Mouse (Mus musculus): ENCODE results near the gene Oaz1. TPM values are rescaled to one million over a fixed set of nuclear protein-coding genes. Genes with fewer than 3 reads are reported as not detected.
"Not testable (repeated sequence)": the region's sequence is repeated elsewhere in the genome, so short reads cannot be mapped to it uniquely, and the experiment has no call there.

Oaz1 gene
- polyA plus RNA-seq, 1 experiment from 2014 or later: 1,786 TPM

DNA sequence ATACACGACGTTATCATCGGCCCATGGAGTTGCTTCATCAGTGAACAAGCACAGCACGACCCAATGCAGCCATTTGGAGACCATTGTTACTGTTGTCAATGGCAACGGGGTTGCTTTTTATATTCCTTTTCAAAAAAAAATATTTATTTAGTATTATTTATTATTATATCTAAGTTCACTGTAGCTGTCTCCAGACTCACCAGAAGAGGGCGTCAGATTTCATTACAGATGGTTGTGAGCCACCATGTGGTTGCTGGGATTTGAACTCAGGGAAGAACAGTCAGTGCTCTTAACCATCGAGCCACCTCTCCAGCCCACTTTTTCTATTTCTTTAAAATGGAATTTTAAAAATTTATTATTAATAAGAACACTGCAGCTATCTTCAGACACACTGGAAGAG is 11.7 kb upstream of the Oaz1 start:
- H3K9me3 ChIP-seq: no peaks in the 10 kb centered on the region
- no peak overlapping the region for H3K4me2 ChIP-seq (replicated peaks)
- WGBS: 68% methylated on average over 7 of the region's 7 CpGs
- H3K9ac ChIP-seq: no peak overlapping the region
- no peak overlapping the region for H3K27ac ChIP-seq
- ATAC-seq (ENCODE audit: insufficient number of reproducible peaks, insufficient read depth, low FRiP score, low TSS enrichment): no peak
- peaks cover 17% of the 10 kb centered on the region; the same call in 1 of the 2 replicates for H3K27me3 ChIP-seq
- no peak overlapping the region for H3K4me3 ChIP-seq
- peaks cover 4% of the 10 kb centered on the region for H3K4me1 ChIP-seq
- H3K36me3 ChIP-seq: no peaks in the 10 kb centered on the region

- ATAC-seq (ENCODE audit: insufficient number of reproducible peaks, insufficient read depth, low FRiP score, low TSS enrichment); H3K9me3 ChIP-seq; H3K36me3 ChIP-seq; H3K9ac ChIP-seq; H3K27me3 ChIP-seq; H3K27ac ChIP-seq; H3K4me2 ChIP-seq (replicated peaks); H3K4me3 ChIP-seq; H3K4me1 ChIP-seq: not testable (repeated sequence)
- WGBS: 89% methylated on average over 3 of the region's 3 CpGs
These were observed 10.2 kb upstream of the Oaz1 start for GRCm38 (mm10) chr10:80816303-80816702.

GRCm38 (mm10) chr10:80817164-80817563 is 9.3 kb upstream of the Oaz1 start:
- H3K4me1 ChIP-seq: no peaks in the 10 kb centered on the region
- no peak overlapping the region for H3K4me2 ChIP-seq (replicated peaks)
- H3K9ac ChIP-seq: no peak overlapping the region
- no peak for ATAC-seq (ENCODE audit: insufficient number of reproducible peaks, insufficient read depth, low FRiP score, low TSS enrichment)
- 0 out of 2 replicates have a peak, but pooled peaks cover 5% of the 10 kb centered on the region for H3K27me3 ChIP-seq
- H3K36me3 ChIP-seq: no peaks in the 10 kb centered on the region
- no peak overlapping the region for H3K27ac ChIP-seq
- WGBS: 75% methylated on average over 2 of the region's 2 CpGs
- H3K4me3 ChIP-seq: no peak overlapping the region
- no peaks in the 10 kb centered on the region for H3K9me3 ChIP-seq

DNA sequence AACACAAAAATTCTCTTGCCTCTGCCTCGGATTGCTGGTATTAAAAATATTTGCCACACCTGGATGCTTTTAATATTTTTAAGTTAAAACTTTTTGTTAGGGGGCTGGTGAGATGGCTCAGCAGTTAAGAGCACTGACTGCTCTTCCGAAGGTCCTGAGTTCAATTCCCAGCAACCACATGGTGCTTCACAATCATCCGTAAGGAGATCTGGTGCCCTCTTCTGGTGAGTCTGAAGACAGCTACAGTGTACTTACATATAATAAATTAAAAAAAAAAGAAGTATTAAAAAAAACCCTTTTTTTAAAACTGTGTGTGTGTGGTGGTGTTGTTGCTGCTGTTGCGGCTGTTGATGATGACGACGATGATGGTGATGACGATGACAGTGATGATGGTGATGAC is 8.5 kb upstream of the Oaz1 start:
- H3K4me1 ChIP-seq; H3K9ac ChIP-seq; H3K27ac ChIP-seq; ATAC-seq (ENCODE audit: insufficient number of reproducible peaks, insufficient read depth, low FRiP score, low TSS enrichment); H3K36me3 ChIP-seq; H3K27me3 ChIP-seq; H3K9me3 ChIP-seq; H3K4me3 ChIP-seq; H3K4me2 ChIP-seq (replicated peaks): not testable (repeated sequence)
- 78% methylated on average over 7 of the region's 7 CpGs for WGBS

DNA sequence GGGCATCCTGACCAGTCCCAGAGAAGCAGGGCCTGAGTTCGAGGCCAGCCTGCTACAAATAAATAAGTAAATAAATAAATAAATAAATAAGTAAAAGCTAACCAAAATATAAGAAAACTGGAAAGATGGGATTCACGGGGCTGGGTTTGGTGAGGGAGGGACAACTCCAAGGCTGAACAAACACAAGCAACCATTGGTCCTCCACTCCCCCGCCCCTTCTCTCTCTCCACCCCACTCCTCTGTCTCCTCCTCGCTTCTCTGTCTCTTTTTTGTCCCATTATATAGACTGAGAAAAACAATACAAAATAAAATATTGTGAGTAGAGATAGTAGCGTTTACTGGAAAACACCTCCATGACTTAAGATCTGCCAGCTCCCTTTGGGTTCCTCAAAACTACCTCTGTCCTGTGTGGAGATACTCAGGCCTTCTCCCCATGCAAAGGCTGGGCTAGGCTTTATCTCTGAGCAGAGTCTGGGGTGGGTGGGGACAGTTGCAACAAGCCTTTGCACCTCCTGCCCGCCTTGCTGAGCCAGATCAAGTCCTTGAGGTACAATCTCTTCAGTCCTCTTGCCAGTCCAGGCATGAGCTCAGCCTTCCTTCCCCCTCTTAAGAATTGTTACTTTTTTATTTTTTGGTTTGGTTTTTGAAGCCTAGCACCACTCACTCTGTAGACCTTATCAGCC is 7.7 kb upstream of the Oaz1 start:
- Histone ChIP-seq H3K36me3 (no peaks in the 10 kb centered on the region), H3K27ac (no peak overlapping the region), H3K4me2 (replicated peaks) (no peak overlapping the region), H3K9ac (no peak overlapping the region), H3K4me3 (no peak overlapping the region), H3K4me1 (no peaks in the 10 kb centered on the region), H3K27me3 (no peaks in the 10 kb centered on the region), H3K9me3 (no peaks in the 10 kb centered on the region)
- 64% methylated on average over 6 of the region's 6 CpGs for WGBS
- no peak for ATAC-seq (ENCODE audit: insufficient number of reproducible peaks, insufficient read depth, low FRiP score, low TSS enrichment)

DNA sequence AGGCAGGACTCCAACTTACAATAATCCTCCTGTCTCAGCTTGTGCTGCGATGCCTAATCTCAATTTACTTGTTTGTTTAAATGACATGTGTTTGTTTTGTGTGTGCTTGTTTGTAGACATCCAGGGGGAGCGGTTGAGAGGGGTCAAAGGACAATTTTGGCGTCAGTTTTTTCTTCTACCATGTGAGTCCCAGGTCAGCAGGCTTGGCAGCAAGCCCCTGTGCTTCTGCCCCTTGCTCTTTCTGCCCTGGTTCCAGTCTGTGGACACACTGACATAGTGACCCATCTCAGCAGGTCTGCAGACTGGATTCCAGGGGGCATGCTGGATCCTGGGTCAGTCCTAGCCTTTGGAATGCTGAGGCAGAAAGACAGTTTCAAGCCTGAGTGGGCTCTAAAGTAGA is 7.0 kb upstream of the Oaz1 start:
- Histone ChIP-seq H3K27me3 (no peaks in the 10 kb centered on the region), H3K36me3 (no peaks in the 10 kb centered on the region), H3K4me3 (no peak overlapping the region), H3K4me2 (replicated peaks) (no peak overlapping the region), H3K4me1 (no peaks in the 10 kb centered on the region), H3K9me3 (no peaks in the 10 kb centered on the region), H3K27ac (no peak overlapping the region), H3K9ac (no peak overlapping the region)
- no peak for ATAC-seq (ENCODE audit: insufficient number of reproducible peaks, insufficient read depth, low FRiP score, low TSS enrichment)
- WGBS: 46% methylated on average over 3 of the region's 3 CpGs

GRCm38 (mm10) chr10:80821991-80822390 is 4.5 kb upstream of the Oaz1 start:
- ATAC-seq (ENCODE audit: insufficient number of reproducible peaks, insufficient read depth, low FRiP score, low TSS enrichment): no peak

GRCm38 (mm10) chr10:80822528-80822927 is 3.9 kb upstream of the Oaz1 start:
- Histone ChIP-seq H3K4me1 (peaks cover under 1% of the 10 kb centered on the region), H3K9ac (no peak overlapping the region), H3K36me3 (no peaks in the 10 kb centered on the region), H3K27me3 (no peaks in the 10 kb centered on the region), H3K4me2 (replicated peaks) (no peak overlapping the region), H3K27ac (no peak overlapping the region), H3K9me3 (no peaks in the 10 kb centered on the region), H3K4me3 (no peak overlapping the region)
- WGBS: 91% methylated on average over 5 of the region's 5 CpGs
- ATAC-seq (ENCODE audit: insufficient number of reproducible peaks, insufficient read depth, low FRiP score, low TSS enrichment): no peak

More at GRCm38 (mm10) chr10:80821991-80822390, 4.5 kb upstream of the Oaz1 start:
- Histone ChIP-seq H3K4me2 (replicated peaks) (no peak overlapping the region), H3K27me3 (no peaks in the 10 kb centered on the region), H3K4me3 (no peak overlapping the region), H3K9ac (no peak overlapping the region), H3K4me1 (no peaks in the 10 kb centered on the region), H3K36me3 (no peaks in the 10 kb centered on the region), H3K9me3 (no peaks in the 10 kb centered on the region), H3K27ac (no peak overlapping the region)
- WGBS: 43% methylated on average over 2 of the region's 2 CpGs

GRCm38 (mm10) chr10:80823316-80823715 is 3.1 kb upstream of the Oaz1 start:
- no peaks in the 10 kb centered on the region for H3K27me3 ChIP-seq
- no peak overlapping the region for H3K4me3 ChIP-seq
- peaks cover 9% of the 10 kb centered on the region for H3K4me1 ChIP-seq
- no peak overlapping the region for H3K27ac ChIP-seq
- H3K9ac ChIP-seq: no peak overlapping the region
- no peak overlapping the region for H3K4me2 ChIP-seq (replicated peaks)
- peaks cover 5% of the 10 kb centered on the region; the same call in 1 of the 2 replicates for H3K36me3 ChIP-seq
- WGBS: 85% methylated on average over 1 of the region's 1 CpGs
- no peaks in the 10 kb centered on the region for H3K9me3 ChIP-seq
- no peak for ATAC-seq (ENCODE audit: insufficient number of reproducible peaks, insufficient read depth, low FRiP score, low TSS enrichment)

DNA sequence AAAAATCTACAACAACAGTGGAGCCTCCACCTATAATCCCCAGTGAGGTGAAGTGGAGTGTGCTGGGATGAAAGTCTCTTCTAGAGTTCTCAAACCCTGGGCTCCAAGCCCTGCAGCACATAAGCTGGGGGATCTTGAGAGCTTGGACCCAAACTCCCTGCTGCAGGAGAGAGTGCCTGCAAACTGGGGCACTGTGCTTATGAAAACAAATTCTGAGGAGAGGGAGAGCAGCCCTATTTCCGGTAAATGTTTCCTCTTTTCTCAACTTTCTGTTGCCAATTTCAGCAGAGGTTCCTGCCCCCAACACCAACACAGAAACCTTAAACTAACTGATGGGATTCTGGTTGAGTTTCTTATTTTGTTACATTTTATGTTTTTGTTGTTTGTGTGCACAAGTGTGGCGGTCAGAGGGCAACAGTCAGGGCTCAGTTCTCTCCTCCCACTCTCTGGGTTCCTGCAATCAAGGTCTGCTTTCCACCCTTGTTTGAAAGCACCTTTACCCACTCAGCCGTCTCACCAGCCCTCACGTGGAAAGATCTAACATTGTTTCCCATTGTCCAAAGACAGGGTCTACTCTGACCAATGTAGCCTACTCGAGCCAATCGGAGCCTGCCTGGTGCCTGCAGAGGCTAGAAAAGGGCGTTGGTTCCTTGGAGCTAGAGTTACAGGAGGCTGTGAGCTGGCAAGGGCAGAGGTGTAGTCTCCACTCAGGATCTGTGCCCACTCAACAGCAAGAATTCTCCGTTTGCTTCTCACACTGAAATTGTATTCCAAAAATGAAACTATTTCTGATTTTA is 2.4 kb upstream of the Oaz1 start:
- Histone ChIP-seq H3K27me3 (no peaks in the 10 kb centered on the region), H3K4me3 (no peak overlapping the region), H3K4me2 (replicated peaks) (no peak overlapping the region), H3K27ac (0 out of 2 replicates have a peak overlapping the region, but pooled peaks have one; percentile 6), H3K9ac (no peak overlapping the region), H3K9me3 (no peaks in the 10 kb centered on the region), H3K4me1 (peaks cover 9% of the 10 kb centered on the region), H3K36me3 (peaks cover 5% of the 10 kb centered on the region)
- 54% methylated on average over 8 of the region's 8 CpGs for WGBS
- ATAC-seq (ENCODE audit: insufficient number of reproducible peaks, insufficient read depth, low FRiP score, low TSS enrichment): no peak

DNA sequence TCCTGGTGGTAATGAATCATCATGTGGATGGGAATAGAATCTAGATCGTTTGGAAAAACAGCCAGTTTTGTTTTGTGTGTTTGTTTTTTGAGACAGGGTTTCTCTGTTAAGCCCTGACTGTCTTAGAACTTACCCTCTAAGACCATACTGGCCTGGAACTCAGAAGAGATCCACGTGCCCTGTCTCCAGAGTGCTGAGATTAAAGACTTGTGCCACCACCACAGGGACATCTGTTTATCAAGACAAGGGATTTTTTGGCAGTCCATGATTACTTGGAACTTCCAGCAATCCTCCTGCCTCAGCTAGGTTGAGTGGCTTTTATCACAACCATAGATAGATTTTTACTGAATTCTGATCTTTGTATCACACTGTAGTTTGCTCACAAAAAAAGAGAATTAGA is 1.6 kb upstream of the Oaz1 start:
- no peak overlapping the region for H3K9ac ChIP-seq
- H3K4me3 ChIP-seq: no peak overlapping the region
- H3K4me2 ChIP-seq (replicated peaks): no peak overlapping the region
- ATAC-seq (ENCODE audit: insufficient number of reproducible peaks, insufficient read depth, low FRiP score, low TSS enrichment): no peak
- H3K4me1 ChIP-seq: peaks cover 15% of the 10 kb centered on the region
- no peaks in the 10 kb centered on the region for H3K27me3 ChIP-seq
- peaks cover 13% of the 10 kb centered on the region for H3K36me3 ChIP-seq
- H3K9me3 ChIP-seq: no peaks in the 10 kb centered on the region
- 0 out of 2 replicates have a peak overlapping the region, but pooled peaks have one; percentile 6 for H3K27ac ChIP-seq
- WGBS: 71% methylated on average over 2 of the region's 2 CpGs

Measured in embryonic facial prominence, embryonic 12.5 days (tissue).